Mouse (Mus musculus) testis, adult 2 months (tissue): Measurements from ENCODE around the gene Rab3gap1.

Experiments
- CTCF ChIP-seq: fragments of 200-500 bp; IDR thresholded peaks from 2 replicates; pipeline ENCODE4 v1.5.1; 2012; ENCODE audit warnings: low read depth, mild to moderate bottlenecking, inconsistent platforms, low read length, moderate library complexity; ENCODE audit not compliant: control insufficient read depth, insufficient read depth, insufficient replicate concordance
- POLR2A ChIP-seq: fragments of 200-500 bp; IDR thresholded peaks from 2 replicates; pipeline ENCODE4 v1.6.1; 2012; ENCODE audit warnings: low read depth, mild to moderate bottlenecking, inconsistent platforms, low read length, moderate library complexity; ENCODE audit not compliant: control insufficient read depth

DNA sequence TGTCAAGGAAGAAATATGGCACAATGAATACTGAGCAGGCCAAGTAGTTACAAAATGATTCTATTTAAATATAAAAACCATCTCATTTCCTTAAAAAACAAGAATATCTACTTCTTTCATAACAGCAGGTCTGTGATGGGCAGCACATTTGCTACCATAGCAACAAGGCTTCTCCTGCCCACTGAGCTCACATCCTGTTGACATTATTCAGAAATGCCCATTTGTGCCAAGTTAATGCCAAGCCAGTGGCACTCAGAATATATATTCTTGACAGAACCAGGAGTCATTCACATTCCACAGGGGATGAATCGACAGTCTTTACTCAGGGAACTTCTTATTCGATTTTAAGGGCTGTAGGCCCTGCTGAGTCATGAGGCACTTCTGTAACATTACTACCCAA is 107.1 kb downstream of the Rab3gap1 start:
- TF ChIP-seq CTCF = no peak
- no peak for TF ChIP-seq POLR2A
